Mouse (Mus musculus) macrophage (primary cell): ENCODE data around the gene Tmem117. TPM values are rescaled to one million over a fixed set of nuclear protein-coding genes. Genes with fewer than 3 reads are reported as not detected.

Experiments
- H3K27ac ChIP-seq: fragments of 350-480 bp; formaldehyde crosslinking; 2 replicates; pipeline ENCODE4 v1.9.0; 2021
- H3K36me3 ChIP-seq: fragments of 350-480 bp; formaldehyde crosslinking; 2 replicates; pipeline ENCODE4 v1.9.0; 2021; ENCODE audit errors: inconsistent target
- H3K4me3 ChIP-seq: fragments of 350-480 bp; formaldehyde crosslinking; 2 replicates; pipeline ENCODE4 v1.9.0; 2021; ENCODE audit errors: inconsistent target
- H3K79me2 ChIP-seq: fragments of 350-480 bp; formaldehyde crosslinking; 2 replicates; pipeline ENCODE4 v1.9.0; 2021; ENCODE audit errors: inconsistent target
- WGBS: methylation state at CpG from one replicate; pipeline ENCODE4 v1.1.7; 2026; ENCODE audit warnings: inconsistent platforms; ENCODE audit not compliant: missing documents; 5-methylcytosine and 5-hydroxymethylcytosine counted together
- polyA plus RNA-seq: library from polyadenylated mRNA; stranded (reverse); fragments of 250-400 nt; gene quantifications from 3 replicates; pipeline ENCODE4 v1.2.4, GENCODE M21; 2018; ENCODE audit warnings: inconsistent platforms

The Tmem117 gene
- polyA plus RNA-seq, 1 experiment from 2014 or later: 0.11 TPM

DNA sequence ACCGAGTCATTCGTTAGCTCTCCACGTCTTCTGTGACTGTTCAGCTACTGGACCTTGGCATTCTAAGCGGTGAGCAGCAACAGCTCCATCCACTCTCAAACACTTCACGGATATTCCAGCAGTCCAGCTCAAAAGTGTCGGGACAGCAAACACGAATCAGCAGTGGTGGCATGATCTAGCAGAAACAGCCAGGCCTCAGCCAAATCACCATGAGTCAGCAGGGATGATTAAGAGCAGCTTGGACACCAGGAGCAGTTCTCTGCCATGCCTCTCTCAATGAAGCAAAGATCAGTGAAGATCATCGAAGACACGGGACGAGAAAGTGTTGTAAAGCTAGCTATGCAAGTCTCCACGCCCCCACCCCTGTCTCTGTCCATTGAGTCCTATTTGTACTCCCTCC is 13.0 kb upstream of the Tmem117 start:
- 88% methylated on average over 11 of the region's 11 CpGs for WGBS
- H3K79me2 ChIP-seq: no peaks in the 10 kb centered on the region
- H3K27ac ChIP-seq: no peak overlapping the region
- H3K36me3 ChIP-seq: no peaks in the 10 kb centered on the region
- H3K4me3 ChIP-seq: no peak overlapping the region

DNA sequence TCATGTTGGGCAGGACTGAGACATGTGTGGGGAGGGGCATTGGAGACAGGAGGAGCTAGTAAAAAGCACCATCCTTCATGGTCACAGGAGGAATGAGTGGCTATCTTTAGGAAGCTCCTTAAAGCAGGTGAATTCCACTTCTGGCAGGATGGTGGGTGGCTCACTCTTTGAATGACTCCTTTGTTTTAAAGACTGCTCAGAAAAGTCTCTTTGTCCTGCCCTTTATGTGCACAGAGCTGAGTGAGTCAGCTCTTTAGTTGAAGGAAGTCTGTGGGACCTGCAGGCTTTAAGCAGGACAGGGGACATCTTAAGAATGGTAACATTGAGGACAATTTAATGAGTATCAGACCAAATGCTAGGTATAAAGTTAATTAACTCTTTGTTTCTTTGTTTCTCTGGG is 8.1 kb upstream of the Tmem117 start:
- Histone ChIP-seq H3K4me3 (no peak overlapping the region), H3K36me3 (no peaks in the 10 kb centered on the region), H3K79me2 (no peaks in the 10 kb centered on the region), H3K27ac (no peak overlapping the region)

DNA sequence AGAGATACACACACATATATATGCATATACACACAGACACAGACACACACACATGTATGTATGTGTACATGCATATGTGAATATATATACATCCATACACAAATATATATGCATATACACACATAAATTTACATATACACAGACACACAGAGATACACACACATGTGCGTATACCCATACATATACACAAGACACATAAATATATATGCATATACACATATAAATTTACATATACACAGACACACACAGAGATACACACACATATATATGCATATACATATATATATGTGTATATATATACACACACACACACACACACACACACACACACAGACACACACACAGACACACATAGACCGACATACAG is 586 bp upstream of the Tmem117 start:
- no peaks in the 10 kb centered on the region for H3K36me3 ChIP-seq
- H3K27ac ChIP-seq: no peak overlapping the region
- H3K79me2 ChIP-seq: no peaks in the 10 kb centered on the region
- H3K4me3 ChIP-seq: no peak overlapping the region
- 100% methylated on average over 1 of the region's 2 CpGs for WGBS

DNA sequence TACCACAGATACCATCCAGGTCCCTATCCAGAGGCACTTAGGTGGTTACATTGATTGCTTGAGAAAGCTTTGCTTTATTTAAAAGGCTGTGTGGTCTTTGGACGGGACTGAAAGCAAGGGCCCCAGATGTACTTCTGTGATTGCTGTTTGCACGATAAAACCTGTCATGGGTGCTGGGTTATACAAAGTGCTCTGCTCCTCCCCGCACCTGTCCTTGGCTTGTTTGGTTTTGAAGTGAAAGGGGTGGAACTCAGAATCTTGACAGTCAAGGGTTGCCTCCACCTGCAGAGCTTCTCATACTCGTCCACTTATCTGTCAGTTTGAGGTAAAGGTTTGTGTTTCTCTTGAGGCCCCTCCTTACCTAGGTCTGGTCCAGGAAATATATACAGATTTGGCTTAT is 1.5 kb downstream of the Tmem117 start:
- 88% methylated on average over 4 of the region's 4 CpGs for WGBS
- no peaks in the 10 kb centered on the region for H3K36me3 ChIP-seq
- no peak overlapping the region for H3K4me3 ChIP-seq
- H3K27ac ChIP-seq: no peak overlapping the region
- H3K79me2 ChIP-seq: no peaks in the 10 kb centered on the region

DNA sequence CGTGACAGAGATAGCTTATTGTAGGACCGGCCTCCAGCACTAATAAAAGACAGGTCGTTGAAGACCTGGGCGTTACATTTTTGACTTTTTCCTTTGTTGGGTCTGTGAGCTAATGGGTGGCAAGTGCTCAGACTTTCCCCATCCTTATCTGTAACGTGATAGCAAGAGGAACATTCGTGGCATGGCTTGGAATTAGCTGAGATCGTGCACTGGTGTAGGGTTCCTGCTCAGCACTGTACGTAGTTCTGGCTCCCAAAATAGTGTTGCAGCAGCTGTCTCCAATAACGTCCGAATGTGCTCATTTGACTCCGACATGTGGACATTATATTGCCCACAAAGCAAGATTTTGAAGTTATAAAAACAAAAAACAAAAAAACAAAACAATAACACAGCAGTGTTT is 5.5 kb downstream of the Tmem117 start:
- H3K36me3 ChIP-seq: no peaks in the 10 kb centered on the region
- no peak overlapping the region for H3K4me3 ChIP-seq
- no peak overlapping the region for H3K27ac ChIP-seq
- WGBS: 91% methylated on average over 10 of the region's 11 CpGs
- no peaks in the 10 kb centered on the region for H3K79me2 ChIP-seq

DNA sequence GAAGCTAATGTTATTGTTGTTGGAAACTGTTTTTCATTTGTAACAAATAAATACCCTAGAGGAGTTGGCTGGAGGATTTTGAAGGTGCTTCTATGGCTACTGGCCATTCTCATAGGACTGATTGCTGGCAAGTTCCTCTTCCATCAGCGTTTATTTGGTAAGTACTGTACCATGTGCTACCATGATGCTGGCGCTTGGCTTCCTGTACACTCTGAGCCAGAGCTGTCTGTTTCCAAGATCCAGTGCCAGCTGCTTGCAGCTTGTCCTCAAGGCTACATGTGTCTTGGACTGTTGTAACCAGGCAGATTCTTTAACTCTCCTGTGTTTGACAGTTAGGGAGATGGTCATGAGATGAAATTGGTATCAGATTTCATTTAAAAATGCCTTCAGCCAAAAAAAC is 9.2 kb downstream of the Tmem117 start:
- no peaks in the 10 kb centered on the region for H3K36me3 ChIP-seq
- WGBS: 51% methylated on average over 2 of the region's 2 CpGs
- H3K4me3 ChIP-seq: no peak overlapping the region
- H3K79me2 ChIP-seq: no peaks in the 10 kb centered on the region
- no peak overlapping the region for H3K27ac ChIP-seq

DNA sequence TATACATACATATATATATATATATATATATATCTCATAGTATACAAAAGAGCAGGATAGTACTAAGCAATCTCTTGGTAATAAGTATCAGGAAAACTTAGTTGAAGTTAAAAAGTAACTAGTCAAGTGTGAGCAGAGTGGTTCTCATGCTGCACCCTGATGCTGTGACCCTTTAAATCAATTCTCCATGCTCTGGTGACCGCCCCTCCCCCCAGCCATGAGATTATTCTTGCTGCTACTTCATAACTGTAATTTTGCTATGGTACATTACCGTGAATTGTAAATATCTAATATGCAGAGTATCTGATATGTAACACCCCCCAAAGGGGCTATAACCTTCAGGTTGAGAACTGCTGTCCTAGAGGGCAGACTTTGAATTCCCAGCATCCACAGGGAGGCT is 10.1 kb downstream of the Tmem117 start:
- no peak overlapping the region for H3K27ac ChIP-seq
- no peaks in the 10 kb centered on the region for H3K36me3 ChIP-seq
- H3K79me2 ChIP-seq: no peaks in the 10 kb centered on the region
- 72% methylated on average over 2 of the region's 2 CpGs for WGBS
- no peak overlapping the region for H3K4me3 ChIP-seq

DNA sequence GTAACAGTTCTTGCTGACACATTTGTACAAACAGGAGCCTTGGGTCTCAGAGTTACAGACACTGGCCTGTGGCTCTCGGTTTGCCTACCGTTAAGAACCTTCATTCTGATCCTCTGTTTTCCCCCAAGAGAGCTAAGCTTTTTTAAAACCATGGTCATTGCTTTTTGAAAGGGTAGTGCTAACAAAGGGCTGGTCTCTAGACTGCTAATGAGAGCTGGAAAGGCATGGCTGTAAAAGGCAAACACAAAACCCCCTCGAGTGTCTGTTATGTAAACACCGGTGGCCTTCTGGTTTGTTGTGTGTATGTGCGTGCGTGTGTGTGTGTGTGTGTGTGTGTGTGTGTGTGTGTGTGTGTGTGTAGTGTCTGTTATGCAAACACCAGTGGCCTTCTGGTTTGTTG is 17.0 kb downstream of the Tmem117 start:
- no peak overlapping the region for H3K27ac ChIP-seq
- no peaks in the 10 kb centered on the region for H3K79me2 ChIP-seq
- H3K4me3 ChIP-seq: no peak overlapping the region
- H3K36me3 ChIP-seq: no peaks in the 10 kb centered on the region
- 73% methylated on average over 5 of the region's 6 CpGs for WGBS

DNA sequence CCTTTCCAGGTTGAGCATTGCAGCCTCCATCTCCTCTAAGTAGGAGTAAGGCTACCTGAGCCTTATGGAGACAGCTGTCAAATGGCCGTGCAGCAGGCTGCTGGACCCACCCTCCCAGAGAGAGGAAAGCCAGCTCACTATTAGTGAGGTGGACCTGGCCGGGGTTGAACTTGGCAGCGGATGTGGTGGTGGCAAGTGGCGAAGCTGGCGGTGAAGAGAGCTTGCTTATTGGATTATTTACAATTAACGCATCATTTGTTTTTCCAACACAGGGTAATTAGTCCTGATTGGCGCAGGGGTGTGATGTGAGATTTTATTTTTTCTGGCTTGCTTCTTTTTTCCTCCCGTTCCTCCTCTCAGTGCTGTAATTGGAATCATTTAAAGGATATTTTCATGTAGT is 19.4 kb downstream of the Tmem117 start:
- Histone ChIP-seq H3K36me3 (no peaks in the 10 kb centered on the region), H3K4me3 (no peak overlapping the region), H3K27ac (no peak overlapping the region), H3K79me2 (no peaks in the 10 kb centered on the region)
- 92% methylated on average over 8 of the region's 8 CpGs for WGBS

DNA sequence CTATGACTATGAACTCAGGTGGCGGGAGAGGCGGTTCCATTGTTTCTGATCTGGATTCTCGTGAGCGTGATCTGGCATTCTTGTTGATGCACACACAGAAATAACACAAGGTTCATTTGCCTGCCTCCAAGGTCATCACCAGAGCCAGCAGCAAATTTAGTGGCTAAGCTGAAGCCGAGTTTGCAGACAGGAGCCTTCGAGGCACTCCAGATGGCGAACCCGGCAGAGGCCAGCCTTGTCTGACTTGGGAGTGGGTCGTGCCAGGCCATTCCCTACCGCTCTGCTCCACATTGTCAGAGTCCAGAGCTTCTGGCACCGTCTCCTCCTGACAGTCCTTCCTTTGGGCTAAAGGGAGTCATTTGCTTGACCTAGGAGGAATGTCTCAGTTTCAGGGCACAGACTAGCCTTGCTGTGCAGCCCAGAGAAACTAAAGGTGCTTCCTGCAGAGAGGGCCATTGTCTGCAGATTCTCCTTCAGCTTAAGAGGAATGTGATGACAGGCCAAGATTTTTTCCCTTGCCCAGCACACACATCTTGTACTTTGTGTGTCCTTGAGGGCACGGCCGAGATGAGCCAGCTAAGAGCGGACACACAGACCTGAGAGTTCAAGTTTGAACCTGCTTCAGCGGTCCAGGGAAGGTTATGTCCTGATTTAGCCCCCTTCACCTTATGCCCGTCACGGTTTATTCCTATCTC is 20.2 kb downstream of the Tmem117 start:
- H3K79me2 ChIP-seq: no peaks in the 10 kb centered on the region
- no peak overlapping the region for H3K4me3 ChIP-seq
- H3K36me3 ChIP-seq: no peaks in the 10 kb centered on the region
- 78% methylated on average over 17 of the region's 17 CpGs for WGBS
- no peak overlapping the region for H3K27ac ChIP-seq

DNA sequence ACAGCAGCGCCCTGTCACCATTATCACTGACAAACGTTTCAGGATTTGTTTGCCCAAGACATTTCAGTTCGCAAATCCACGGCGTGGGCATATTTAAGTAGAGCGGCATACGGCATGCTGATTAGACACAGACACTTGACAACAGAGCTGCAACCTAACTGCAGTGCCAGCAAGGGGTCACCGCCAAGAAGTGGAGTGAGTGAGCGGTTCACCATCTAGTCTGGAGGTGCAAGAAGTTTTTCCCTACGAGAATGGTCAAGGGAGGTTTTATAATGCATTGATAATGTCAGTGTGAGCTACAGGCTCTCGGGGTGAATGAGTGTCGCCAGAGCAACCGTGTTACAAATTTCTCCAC is 20.7 kb downstream of the Tmem117 start:
- Histone ChIP-seq H3K79me2 (no peaks in the 10 kb centered on the region), H3K36me3 (no peaks in the 10 kb centered on the region), H3K4me3 (no peak overlapping the region), H3K27ac (no peak overlapping the region)
- 86% methylated on average over 13 of the region's 13 CpGs for WGBS

DNA sequence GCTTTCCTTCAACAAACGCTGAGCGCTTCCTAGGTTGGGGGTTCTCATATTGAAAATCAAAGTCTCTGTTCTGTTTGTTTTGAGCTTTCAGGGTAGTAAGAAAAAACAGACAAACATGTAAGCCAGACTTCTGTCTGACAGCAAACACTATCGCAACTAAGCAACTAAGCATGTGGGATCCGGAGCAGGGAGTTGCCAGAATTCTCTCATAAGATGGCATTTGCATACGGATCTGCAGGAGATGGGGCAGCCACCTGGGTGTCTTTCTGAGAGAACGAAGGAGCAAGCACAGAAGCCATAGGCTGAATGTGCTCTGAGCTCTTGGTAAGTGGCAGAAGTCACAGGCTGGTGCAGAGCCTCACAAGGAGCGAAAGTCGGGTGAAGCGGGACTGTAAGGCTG is 22.3 kb downstream of the Tmem117 start:
- no peak overlapping the region for H3K27ac ChIP-seq
- 81% methylated on average over 9 of the region's 9 CpGs for WGBS
- H3K4me3 ChIP-seq: no peak overlapping the region
- no peaks in the 10 kb centered on the region for H3K79me2 ChIP-seq
- no peaks in the 10 kb centered on the region for H3K36me3 ChIP-seq

DNA sequence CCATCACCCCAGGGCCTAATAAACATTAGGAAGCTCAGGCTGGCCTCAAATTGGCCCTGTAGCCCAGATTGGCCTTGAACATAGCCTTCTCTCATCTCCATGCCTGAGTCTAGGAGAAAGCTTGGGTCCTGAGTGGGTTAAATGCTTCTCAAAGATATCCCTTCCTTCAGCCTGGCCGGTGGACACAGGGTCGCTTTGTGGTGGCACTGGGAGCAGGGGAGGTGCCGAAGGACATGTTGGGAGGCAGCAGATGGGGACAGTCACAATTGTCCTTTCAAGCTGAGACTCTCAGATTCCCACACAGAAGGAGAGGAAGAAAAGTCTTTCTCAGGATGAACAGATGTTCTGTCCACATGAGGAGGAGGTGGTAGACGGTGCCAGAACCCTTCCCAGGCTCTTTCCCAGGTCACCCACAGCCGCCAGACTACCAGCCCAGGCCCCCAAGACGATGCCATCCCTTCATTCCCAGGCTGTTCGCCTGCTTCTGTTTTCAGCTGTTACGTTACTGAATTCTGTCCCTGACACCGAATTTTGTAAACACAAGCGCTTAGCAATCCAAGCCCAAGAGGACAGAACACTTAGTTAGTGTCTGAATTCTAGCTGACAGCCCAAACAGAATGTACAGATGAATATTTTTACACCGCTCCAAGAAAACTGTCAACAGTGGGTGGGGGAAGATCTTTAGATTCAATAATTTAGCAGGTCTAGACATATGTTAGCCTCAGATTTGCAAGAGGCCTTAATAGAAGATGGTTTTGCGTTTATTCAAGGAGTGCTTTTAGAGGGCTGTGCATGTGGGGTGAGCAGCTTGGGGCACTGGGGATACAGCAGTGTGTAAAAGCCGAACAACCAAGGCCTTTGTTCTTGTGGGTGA is 23.2 kb downstream of the Tmem117 start:
- H3K79me2 ChIP-seq: no peaks in the 10 kb centered on the region
- WGBS: 89% methylated on average over 13 of the region's 13 CpGs
- H3K4me3 ChIP-seq: no peak overlapping the region
- no peaks in the 10 kb centered on the region for H3K36me3 ChIP-seq
- H3K27ac ChIP-seq: no peak overlapping the region

DNA sequence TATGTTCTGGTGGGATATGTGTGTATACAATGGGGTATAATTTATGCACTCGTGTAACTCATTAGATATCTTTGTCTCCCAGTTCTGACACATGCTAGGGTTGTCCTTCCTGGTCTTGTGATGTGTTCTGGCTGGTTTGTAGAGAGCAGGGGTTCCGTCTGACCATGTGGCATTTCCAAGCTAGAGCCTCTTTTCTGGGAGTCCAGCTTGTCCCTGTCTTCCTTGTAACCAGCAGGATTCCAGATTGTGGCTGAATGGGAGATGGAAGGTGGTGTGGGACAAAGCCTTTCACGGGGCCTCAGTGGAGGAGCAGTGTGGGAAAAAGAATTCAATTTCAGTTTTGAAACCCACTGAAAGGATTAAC is 23.8 kb downstream of the Tmem117 start:
- no peak overlapping the region for H3K4me3 ChIP-seq
- 83% methylated on average over 3 of the region's 3 CpGs for WGBS
- no peaks in the 10 kb centered on the region for H3K36me3 ChIP-seq
- no peaks in the 10 kb centered on the region for H3K79me2 ChIP-seq
- H3K27ac ChIP-seq: no peak overlapping the region

DNA sequence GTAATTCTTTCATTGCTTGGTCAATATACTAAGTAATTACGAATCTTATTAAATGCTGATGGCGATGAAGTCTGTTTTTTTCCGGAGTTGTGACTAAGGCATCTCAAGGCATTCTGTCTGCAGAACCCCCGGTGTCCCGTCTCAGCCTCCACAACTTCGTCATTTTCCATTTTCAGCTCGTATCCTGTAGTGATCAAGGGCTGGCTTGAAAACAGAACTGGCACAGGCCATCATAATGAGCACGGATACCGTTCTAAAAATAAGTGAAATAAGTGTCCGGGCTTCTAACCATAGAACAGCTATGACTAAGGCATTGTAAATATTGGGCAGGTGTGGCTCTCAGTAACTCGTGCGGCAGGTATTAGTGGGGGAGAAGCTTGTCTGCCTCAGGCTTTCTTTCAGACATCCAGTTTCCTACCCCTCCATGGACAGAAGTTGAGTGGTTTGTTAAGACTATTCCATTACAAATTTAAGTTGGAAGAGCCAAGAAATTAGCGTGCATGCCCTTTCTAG is 26.8 kb downstream of the Tmem117 start:
- Histone ChIP-seq H3K79me2 (no peaks in the 10 kb centered on the region), H3K4me3 (no peak overlapping the region), H3K36me3 (no peaks in the 10 kb centered on the region), H3K27ac (no peak overlapping the region)
- WGBS: 89% methylated on average over 13 of the region's 13 CpGs
